Mouse (Mus musculus) heart, adult 2 months (tissue): Measurements from ENCODE around the gene Unc13b.

Experiments used
- CTCF ChIP-seq: fragments of 200-600 bp; IDR thresholded peaks from 2 replicates; pipeline ENCODE4 v1.8.1; 2022; ENCODE audit warnings: antibody characterized with exemption, mild to moderate bottlenecking, moderate library complexity
- EP300 ChIP-seq: fragments of 200-500 bp; IDR thresholded peaks from 2 replicates; pipeline ENCODE4 v1.6.1; 2011; ENCODE audit warnings: low read depth, low read length, control low read depth; ENCODE audit not compliant: insufficient read depth

GRCm38 (mm10) chr4:43266623-43267322, 208.0 kb downstream of the Unc13b start, which contains the start of gene Atp8b5:
- TF ChIP-seq CTCF, result peak; percentile 89
- TF ChIP-seq EP300, result peak; percentile 58; the same call in 1 of the 2 replicates
